ENCODE assay signal across 16 mouse cellular contexts in genomic region chr16:37943701-37944100, GRCm38 (mm10). TPM values are rescaled to one million over a fixed set of nuclear protein-coding genes. Genes with fewer than 3 reads are reported as not detected.
DNase-seq lines count a peak whose midpoint lies in the region; ATAC-seq and TF ChIP-seq lines count a peak whose summit lies in the region.
"Had no signal": no experiment of that assay in that cellular context is flagged by ENCODE, and none has a peak within 500 bp of the region (broad histone marks: within the 10 kb centered on the region; RNA-seq: fewer than 3 reads in every experiment).

No protein-coding gene starts in this region.

- no peak for TF ChIP-seq POLR2A in kidney, adult 2 months (IDR thresholded peaks at IDR 0.05; ENCODE audit: low read depth, low read length)

- H3K36me3 ChIP-seq in embryonic facial prominence, embryonic 11.5 days (replicated peaks; ENCODE audit: control insufficient read depth, insufficient read depth, low read depth, low read length): no peaks in the 10 kb centered on the region
- H3K36me3 ChIP-seq in embryonic facial prominence, embryonic 10.5 days (replicated peaks): no peaks in the 10 kb centered on the region
- no peaks in the 10 kb centered on the region for H3K36me3 ChIP-seq in kidney, postnatal 0 days (ENCODE audit: insufficient read depth, low read length)
- no peaks in the 10 kb centered on the region for H3K36me3 ChIP-seq in kidney, adult 2 months (ENCODE audit: control insufficient read depth, insufficient read depth, low read length)
- no peaks in the 10 kb centered on the region for H3K36me3 ChIP-seq in forebrain, embryonic 16.5 days (ENCODE audit: control insufficient read depth, insufficient read depth)
- H3K36me3 ChIP-seq in midbrain, postnatal 0 days (ENCODE audit: insufficient read depth, low read length): no peaks in the 10 kb centered on the region
- H3K36me3 ChIP-seq: intestine, embryonic 15.5 days; limb, embryonic 15.5 days had no signal

- no peak overlapping the region for H3K4me3 ChIP-seq in embryonic facial prominence, embryonic 11.5 days (ENCODE audit: low read depth, low read length)
- no peak overlapping the region for H3K4me3 ChIP-seq in embryonic facial prominence, embryonic 10.5 days
- H3K4me3 ChIP-seq in kidney, postnatal 0 days (replicated peaks; ENCODE audit: low read depth, low read length): no peak overlapping the region
- H3K4me3 ChIP-seq in kidney, adult 2 months (ENCODE audit: insufficient read depth, low read depth, low read length): no peak overlapping the region
- H3K4me3 ChIP-seq in forebrain, embryonic 16.5 days (replicated peaks; ENCODE audit: low read length): no peak overlapping the region
- no peak overlapping the region for H3K4me3 ChIP-seq in midbrain, postnatal 0 days (ENCODE audit: low read depth, low read length)
- H3K4me3 ChIP-seq: intestine, embryonic 15.5 days; limb, embryonic 15.5 days had no signal

- H3K9me3 ChIP-seq in embryonic facial prominence, embryonic 11.5 days (replicated peaks; ENCODE audit: control insufficient read depth, low read length): no peaks in the 10 kb centered on the region
- H3K9me3 ChIP-seq in embryonic facial prominence, embryonic 10.5 days: no peaks in the 10 kb centered on the region
- H3K9me3 ChIP-seq in kidney, postnatal 0 days (replicated peaks; ENCODE audit: low read length): no peaks in the 10 kb centered on the region
- no peaks in the 10 kb centered on the region for H3K9me3 ChIP-seq in forebrain, embryonic 16.5 days (ENCODE audit: control insufficient read depth, low read length)
- no peaks in the 10 kb centered on the region for H3K9me3 ChIP-seq in midbrain, postnatal 0 days (ENCODE audit: low read length)
- H3K9me3 ChIP-seq: intestine, embryonic 15.5 days; limb, embryonic 15.5 days had no signal

- no peaks in the 10 kb centered on the region for H3K4me1 ChIP-seq in embryonic facial prominence, embryonic 11.5 days (ENCODE audit: control insufficient read depth, insufficient read depth, low read length)
- peaks cover 25% of the 10 kb centered on the region for H3K4me1 ChIP-seq in embryonic facial prominence, embryonic 10.5 days
- no peaks in the 10 kb centered on the region for H3K4me1 ChIP-seq in kidney, postnatal 0 days (replicated peaks; ENCODE audit: insufficient read depth, low read length)
- no peaks in the 10 kb centered on the region for H3K4me1 ChIP-seq in kidney, adult 2 months (ENCODE audit: control insufficient read depth, insufficient read depth, low read length)
- peaks cover 32% of the 10 kb centered on the region for H3K4me1 ChIP-seq in forebrain, embryonic 16.5 days (replicated peaks; ENCODE audit: control insufficient read depth, insufficient read depth, low read length)
- H3K4me1 ChIP-seq in midbrain, postnatal 0 days (ENCODE audit: insufficient read depth, low read length): peaks cover 4% of the 10 kb centered on the region; the same call in 1 of the 2 replicates
- H3K4me1 ChIP-seq: intestine, embryonic 15.5 days had no signal

- no peak overlapping the region for H3K9ac ChIP-seq in embryonic facial prominence, embryonic 11.5 days (replicated peaks; ENCODE audit: low read length)
- H3K9ac ChIP-seq in kidney, postnatal 0 days (ENCODE audit: low read depth, low read length): no peak overlapping the region
- no peak overlapping the region for H3K9ac ChIP-seq in forebrain, embryonic 16.5 days (replicated peaks; ENCODE audit: low read depth, low read length)
- H3K9ac ChIP-seq in midbrain, postnatal 0 days (replicated peaks; ENCODE audit: low read length, poor library complexity, severe bottlenecking): 0 out of 2 replicates have a peak overlapping the region, but pooled peaks have one; percentile 8
- H3K9ac ChIP-seq: intestine, embryonic 15.5 days; limb, embryonic 15.5 days had no signal

- WGBS in embryonic facial prominence, embryonic 11.5 days: 34% methylated on average over 2 of the region's 2 CpGs
- WGBS in embryonic facial prominence, embryonic 10.5 days: 43% methylated on average over 2 of the region's 2 CpGs
- 52% methylated on average over 2 of the region's 2 CpGs for WGBS in kidney, postnatal 0 days
- 67% methylated on average over 2 of the region's 2 CpGs for WGBS in kidney, adult 2 months
- WGBS in forebrain, embryonic 16.5 days: 37% methylated on average over 2 of the region's 2 CpGs
- 22% methylated on average over 2 of the region's 2 CpGs for WGBS in midbrain, postnatal 0 days

- no peak overlapping the region for H3K27ac ChIP-seq in embryonic facial prominence, embryonic 11.5 days (replicated peaks; ENCODE audit: low read depth, low read length)
- no peak overlapping the region for H3K27ac ChIP-seq in embryonic facial prominence, embryonic 10.5 days (replicated peaks)
- H3K27ac ChIP-seq in kidney, postnatal 0 days: no peak overlapping the region
- no peak overlapping the region for H3K27ac ChIP-seq in kidney, adult 2 months (ENCODE audit: insufficient read depth, low read depth, low read length)
- peak overlapping the region; percentile 35 for H3K27ac ChIP-seq in forebrain, embryonic 16.5 days (ENCODE audit: low read length)
- no peak overlapping the region for H3K27ac ChIP-seq in midbrain, postnatal 0 days (ENCODE audit: low read depth, low read length)
- H3K27ac ChIP-seq: intestine, embryonic 15.5 days; limb, embryonic 15.5 days had no signal

- ATAC-seq in embryonic facial prominence, embryonic 11.5 days (replicated peaks; ENCODE audit: insufficient number of reproducible peaks, low FRiP score, low TSS enrichment, low read depth): no peak
- ATAC-seq in kidney, postnatal 0 days (replicated peaks; ENCODE audit: low FRiP score, low read depth): no peak
- ATAC-seq in forebrain, embryonic 16.5 days: no peak
- no peak for ATAC-seq in midbrain, postnatal 0 days (ENCODE audit: low FRiP score)
- no peak for ATAC-seq in erythroblast, adult 5-6 weeks (replicated peaks; ENCODE audit: low FRiP score, poor library complexity, severe bottlenecking)
- ATAC-seq: intestine, embryonic 15.5 days had no signal

- no peaks in the 10 kb centered on the region for H3K27me3 ChIP-seq in embryonic facial prominence, embryonic 11.5 days (ENCODE audit: control insufficient read depth, insufficient read depth, low read length)
- H3K27me3 ChIP-seq in embryonic facial prominence, embryonic 10.5 days (replicated peaks; ENCODE audit: low read depth, poor library complexity, severe bottlenecking): no peaks in the 10 kb centered on the region
- H3K27me3 ChIP-seq in kidney, postnatal 0 days (ENCODE audit: insufficient read depth, low read length): no peaks in the 10 kb centered on the region
- no peaks in the 10 kb centered on the region; the same call in none of the 2 replicates for H3K27me3 ChIP-seq in kidney, adult 2 months (replicated peaks; ENCODE audit: control insufficient read depth, insufficient read depth, low read length)
- H3K27me3 ChIP-seq in forebrain, embryonic 16.5 days (replicated peaks; ENCODE audit: control insufficient read depth, insufficient read depth, low read length): no peaks in the 10 kb centered on the region
- H3K27me3 ChIP-seq in midbrain, postnatal 0 days (ENCODE audit: insufficient read depth, low read length): no peaks in the 10 kb centered on the region
- H3K27me3 ChIP-seq: intestine, embryonic 15.5 days; limb, embryonic 15.5 days had no signal

- H3K4me2 ChIP-seq in embryonic facial prominence, embryonic 11.5 days (ENCODE audit: low read depth, low read length): no peak overlapping the region
- H3K4me2 ChIP-seq in kidney, postnatal 0 days (ENCODE audit: low read length): no peak overlapping the region
- H3K4me2 ChIP-seq in forebrain, embryonic 16.5 days (ENCODE audit: low read length): no peak overlapping the region
- H3K4me2 ChIP-seq in midbrain, postnatal 0 days (ENCODE audit: low read depth, low read length, poor library complexity, severe bottlenecking): no peak overlapping the region
- H3K4me2 ChIP-seq: intestine, embryonic 15.5 days; limb, embryonic 15.5 days had no signal

- peak; percentile 31 for DNase-seq in embryonic facial prominence, embryonic 11.5 days (ENCODE audit: low spot score)
- no peak for DNase-seq in embryonic facial prominence, embryonic 10.5 days (ENCODE audit: low spot score)
- peak; percentile 57 for DNase-seq in kidney, postnatal 0 days (ENCODE audit: low spot score)
- DNase-seq in kidney, adult 2 months: no peak
- DNase-seq in midbrain, postnatal 0 days (ENCODE audit: low spot score): no peak
- DNase-seq in thymus, postnatal 36 days: no peak
- DNase-seq: adrenal gland, postnatal 36 days; cerebellum, adult 11 months; gastrocnemius, postnatal 36 days; kidney, postnatal 36 days had no signal

- no peak for TF ChIP-seq CTCF in kidney, postnatal 0 days (IDR thresholded peaks at IDR 0.05; ENCODE audit: low read depth)
- TF ChIP-seq CTCF in kidney, adult 2 months (conservative IDR thresholded peaks at IDR 0.05; ENCODE audit: insufficient read depth, insufficient read length, low read depth, low read length): no peak
- TF ChIP-seq CTCF in midbrain, postnatal 0 days (IDR thresholded peaks at IDR 0.05): no peak

RNA-seq across cellular contexts. Expression of gene Gpr156, which starts 27.4 kb away (rescaled TPM):
- 1.5 and 1.7 TPM in 2 replicates for polyA plus RNA-seq in embryonic facial prominence, embryonic 11.5 days (2014; fragmentation: Nextera tagmentation; extraction: Ambion mirVana)
- polyA plus RNA-seq in embryonic facial prominence, embryonic 10.5 days (2016; fragmentation: Nextera tagmentation; extraction: Ambion mirVana): 0.99 and 1.2 TPM in 2 replicates
- polyA plus RNA-seq in kidney, postnatal 0 days (2015; fragmentation: Nextera tagmentation; extraction: Ambion mirVana): 0.55 and 0.59 TPM in 2 replicates
- polyA plus RNA-seq in kidney, adult 2 months (2012; rRNA removed): 0.03 TPM in 1 of 2 replicates, not detected in the other
- polyA plus RNA-seq in forebrain, embryonic 16.5 days (2015; fragmentation: Nextera tagmentation; extraction: Ambion mirVana): 5.4 and 5.6 TPM in 2 replicates
- total RNA-seq in midbrain, postnatal 0 days (2014; rRNA removed): 6.1 and 6.4 TPM in 2 replicates
- 2.8 and 2.9 TPM in 2 replicates for polyA plus RNA-seq in midbrain, postnatal 0 days (2015; fragmentation: Nextera tagmentation; extraction: Ambion mirVana)
- not detected in 2 replicates for total RNA-seq in erythroblast, adult 5-6 weeks (2015; ENCODE audit: low replicate concordance)
- total RNA-seq in erythroblast, adult 5-6 weeks (2017; ENCODE audit: low replicate concordance): not detected in 2 replicates
- total RNA-seq: hematopoietic stem cell, adult 5-6 weeks; megakaryocyte-erythroid progenitor cell, adult 5-6 weeks had no signal

Comparison
In these comparisons a context has a peak if more than half of its experiments do, and no peak if none do; other contexts are left out.
1. DNase-seq: peak in embryonic facial prominence, embryonic 11.5 days (single experiment) and kidney, postnatal 0 days (single experiment); none in embryonic facial prominence, embryonic 10.5 days (single experiment), kidney, adult 2 months (single experiment), midbrain, postnatal 0 days (single experiment) and thymus, postnatal 36 days (0 of 2).